Mouse (Mus musculus): ENCODE data around the gene Gm1043.

Gene Gm1043

GRCm38 (mm10) chr5:37109280-37109849, 24.2 kb downstream of the Gm1043 start:
- intact Hi-C loops (cut with DNase I): loop anchor here (2.0 to 5.0 kb wide), 2 partner anchors 72 to 161 kb away; no protein-coding TSS in a partner anchor

- intact Hi-C loops (cut with DNase I): no loop called here
These were observed 27.2 kb downstream of the Gm1043 start for GRCm38 (mm10) chr5:37112389-37112788.

GRCm38 (mm10) chr5:37117126-37117525, 32.0 kb downstream of the Gm1043 start:
- intact Hi-C loops (cut with DNase I): no loop called here

- intact Hi-C loops (cut with DNase I): no loop called here
These were observed 33.1 kb downstream of the Gm1043 start for GRCm38 (mm10) chr5:37118242-37118641.

GRCm38 (mm10) chr5:37121186-37121680, 36.1 kb downstream of the Gm1043 start:
- intact Hi-C loops (cut with DNase I): no loop called here

GRCm38 (mm10) chr5:37131841-37132240, 46.7 kb downstream of the Gm1043 start:
- intact Hi-C loops (cut with DNase I): no loop called here

- intact Hi-C loops (cut with DNase I): no loop called here
These were observed 56.6 kb downstream of the Gm1043 start for GRCm38 (mm10) chr5:37141745-37142144.

- intact Hi-C loops (cut with DNase I): no loop called here
These were observed 62.4 kb downstream of the Gm1043 start for GRCm38 (mm10) chr5:37147536-37147935.

GRCm38 (mm10) chr5:37150650-37151049, 65.5 kb downstream of the Gm1043 start:
- intact Hi-C loops (cut with DNase I): no loop called here

GRCm38 (mm10) chr5:37154472-37154871, 69.3 kb downstream of the Gm1043 start:
- intact Hi-C loops (cut with DNase I): no loop called here

GRCm38 (mm10) chr5:37158408-37158807, 73.2 kb downstream of the Gm1043 start:
- intact Hi-C loops (cut with DNase I): no loop called here

- intact Hi-C loops (cut with DNase I): no loop called here
These were observed 78.0 kb downstream of the Gm1043 start for GRCm38 (mm10) chr5:37162871-37163781.

- intact Hi-C loops (cut with DNase I): no loop called here
These were observed 91.3 kb downstream of the Gm1043 start for GRCm38 (mm10) chr5:37176466-37176865.

GRCm38 (mm10) chr5:37177061-37177460, 91.9 kb downstream of the Gm1043 start:
- intact Hi-C loops (cut with DNase I): no loop called here

- intact Hi-C loops (cut with DNase I): no loop called here
These were observed 93.6 kb downstream of the Gm1043 start for GRCm38 (mm10) chr5:37178811-37179210.

GRCm38 (mm10) chr5:37179872-37180271, 94.7 kb downstream of the Gm1043 start:
- intact Hi-C loops (cut with DNase I): no loop called here

- intact Hi-C loops (cut with DNase I): no loop called here
These were observed 95.5 kb downstream of the Gm1043 start for GRCm38 (mm10) chr5:37180624-37181023.

- intact Hi-C loops (cut with DNase I): no loop called here
These were observed 99.4 kb downstream of the Gm1043 start for GRCm38 (mm10) chr5:37184605-37185004.

- intact Hi-C loops (cut with DNase I): no loop called here
These were observed 105.2 kb downstream of the Gm1043 start for GRCm38 (mm10) chr5:37190378-37190777.

- intact Hi-C loops (cut with DNase I): no loop called here
These were observed 111.0 kb downstream of the Gm1043 start for GRCm38 (mm10) chr5:37196196-37196595.

- intact Hi-C loops (cut with DNase I): no loop called here
These were observed 111.6 kb downstream of the Gm1043 start for GRCm38 (mm10) chr5:37196666-37197250.

GRCm38 (mm10) chr5:37197423-37197822, 112.3 kb downstream of the Gm1043 start:
- intact Hi-C loops (cut with DNase I): no loop called here

All from adrenal gland (tissue).